14 mouse cellular contexts compared by ENCODE assay signal in genomic region chr16:76540328-76540923, GRCm38 (mm10).
A peak's percentile ranks its signal among the peaks of the same experiment; 100 is the strongest.
DNase-seq lines count a peak whose midpoint lies in the region; ATAC-seq and TF ChIP-seq lines count a peak whose summit lies in the region.
"Had no signal": no experiment of that assay in that cellular context is flagged by ENCODE, and none has a peak within 500 bp of the region (broad histone marks: within the 10 kb centered on the region; RNA-seq: fewer than 3 reads in every experiment).

No protein-coding gene starts in this region.

- no peak overlapping the region for H3K4me2 ChIP-seq in forebrain, embryonic 12.5 days
- H3K4me2 ChIP-seq in forebrain, embryonic 15.5 days (replicated peaks) = no peak overlapping the region
- no peak overlapping the region for H3K4me2 ChIP-seq in lung, postnatal 0 days (replicated peaks; ENCODE audit: low read depth, low read length)
- H3K4me2 ChIP-seq: liver, embryonic 13.5 days; stomach, embryonic 15.5 days had no signal

- no peak overlapping the region for H3K27ac ChIP-seq in forebrain, embryonic 12.5 days
- H3K27ac ChIP-seq in forebrain, embryonic 15.5 days (replicated peaks) = no peak overlapping the region
- H3K27ac ChIP-seq in lung, postnatal 0 days (ENCODE audit: low read length) = no peak overlapping the region
- H3K27ac ChIP-seq: liver, embryonic 13.5 days; stomach, embryonic 15.5 days had no signal

- no peaks in the 10 kb centered on the region for H3K9me3 ChIP-seq in forebrain, embryonic 12.5 days
- H3K9me3 ChIP-seq in forebrain, embryonic 15.5 days = no peaks in the 10 kb centered on the region
- H3K9me3 ChIP-seq in lung, postnatal 0 days (ENCODE audit: low read length) = no peaks in the 10 kb centered on the region
- H3K9me3 ChIP-seq: liver, embryonic 13.5 days; stomach, embryonic 15.5 days had no signal

- H3K27me3 ChIP-seq in forebrain, embryonic 12.5 days = no peaks in the 10 kb centered on the region
- no peaks in the 10 kb centered on the region for H3K27me3 ChIP-seq in forebrain, embryonic 15.5 days
- no peaks in the 10 kb centered on the region for H3K27me3 ChIP-seq in lung, postnatal 0 days (replicated peaks; ENCODE audit: insufficient read depth, low read length)
- H3K27me3 ChIP-seq: liver, embryonic 13.5 days; stomach, embryonic 15.5 days had no signal

- peak; percentile 55; the same call in 1 of the 2 replicates for ATAC-seq in forebrain, embryonic 12.5 days (ENCODE audit: low FRiP score)
- ATAC-seq in forebrain, embryonic 15.5 days (replicated peaks) = no peak
- peak; percentile 41; the same call in 1 of the 2 replicates for ATAC-seq in lung, postnatal 0 days
- ATAC-seq in megakaryocyte progenitor cell, adult 5-6 weeks (replicated peaks; ENCODE audit: poor library complexity) = peak; percentile 40

- WGBS in forebrain, embryonic 12.5 days = 27% methylated on average over 8 of the region's 8 CpGs
- WGBS in forebrain, embryonic 15.5 days = 14% methylated on average over 8 of the region's 8 CpGs
- WGBS in lung, postnatal 0 days = 61% methylated on average over 8 of the region's 8 CpGs

- no peaks in the 10 kb centered on the region for H3K36me3 ChIP-seq in forebrain, embryonic 12.5 days (replicated peaks)
- H3K36me3 ChIP-seq in forebrain, embryonic 15.5 days = no peaks in the 10 kb centered on the region
- no peaks in the 10 kb centered on the region for H3K36me3 ChIP-seq in lung, postnatal 0 days (ENCODE audit: insufficient read depth, low read length)
- H3K36me3 ChIP-seq: liver, embryonic 13.5 days; stomach, embryonic 15.5 days had no signal

- TF ChIP-seq CTCF in lung, postnatal 0 days (IDR thresholded peaks at IDR 0.05) = no peak

- peaks cover 14% of the 10 kb centered on the region for H3K4me1 ChIP-seq in forebrain, embryonic 12.5 days
- H3K4me1 ChIP-seq in forebrain, embryonic 15.5 days = peaks cover 6% of the 10 kb centered on the region
- H3K4me1 ChIP-seq in lung, postnatal 0 days (ENCODE audit: insufficient read depth, low read depth, low read length) = peaks cover 4% of the 10 kb centered on the region; the same call in 1 of the 2 replicates
- H3K4me1 ChIP-seq: stomach, embryonic 15.5 days had no signal

- no peak for TF ChIP-seq EP300 in lung, postnatal 0 days (IDR thresholded peaks at IDR 0.05)

- DNase-seq in lung, postnatal 0 days (ENCODE audit: low spot score) = no peak
- DNase-seq in lung, postnatal 4 days = no peak
- DNase-seq in embryo, embryonic 11 days = peak; percentile 29
- DNase-seq in testis, postnatal 10 days (ENCODE audit: low spot score) = no peak
- no peak for DNase-seq in gastrocnemius, postnatal 25 days
- DNase-seq: B cell, adult 2 months; cerebellum, adult 11-12 months; layer of hippocampus, postnatal 36 days; liver, embryonic 13.5 days; thymus, postnatal 36 days had no signal

- H3K9ac ChIP-seq in forebrain, embryonic 12.5 days = no peak overlapping the region
- H3K9ac ChIP-seq in forebrain, embryonic 15.5 days (replicated peaks) = no peak overlapping the region
- H3K9ac ChIP-seq in lung, postnatal 0 days (replicated peaks; ENCODE audit: low read depth) = no peak overlapping the region
- H3K9ac ChIP-seq: liver, embryonic 13.5 days; stomach, embryonic 15.5 days had no signal

- no peak overlapping the region for H3K4me3 ChIP-seq in forebrain, embryonic 12.5 days (replicated peaks)
- no peak overlapping the region for H3K4me3 ChIP-seq in forebrain, embryonic 15.5 days
- no peak overlapping the region for H3K4me3 ChIP-seq in lung, postnatal 0 days (ENCODE audit: low read depth, low read length)
- H3K4me3 ChIP-seq: liver, embryonic 13.5 days; stomach, embryonic 15.5 days had no signal
